Mouse (Mus musculus): ENCODE data around the gene Coa3.

Coa3 gene

DNA sequence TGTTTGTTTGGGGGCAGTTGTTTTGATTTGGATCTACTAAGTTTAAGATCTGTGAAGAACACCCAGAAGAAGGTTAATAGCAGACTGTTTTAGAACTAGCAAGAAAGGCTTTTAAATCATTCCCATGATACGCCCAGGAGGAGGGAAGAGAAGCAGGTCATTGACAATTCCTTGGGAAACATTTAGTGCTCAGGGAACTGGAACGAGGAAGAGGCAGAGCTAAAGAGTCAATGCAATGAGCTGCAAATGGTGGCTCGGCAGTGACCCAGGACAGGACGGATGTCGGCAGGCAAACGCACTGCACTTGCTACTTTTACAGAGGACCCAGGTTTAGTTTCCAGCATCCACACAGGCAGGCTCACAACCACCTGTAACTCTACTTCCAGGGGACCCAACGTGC lies 1.9 kb upstream of the Coa3 start:
- no peak for DNase-seq

DNA sequence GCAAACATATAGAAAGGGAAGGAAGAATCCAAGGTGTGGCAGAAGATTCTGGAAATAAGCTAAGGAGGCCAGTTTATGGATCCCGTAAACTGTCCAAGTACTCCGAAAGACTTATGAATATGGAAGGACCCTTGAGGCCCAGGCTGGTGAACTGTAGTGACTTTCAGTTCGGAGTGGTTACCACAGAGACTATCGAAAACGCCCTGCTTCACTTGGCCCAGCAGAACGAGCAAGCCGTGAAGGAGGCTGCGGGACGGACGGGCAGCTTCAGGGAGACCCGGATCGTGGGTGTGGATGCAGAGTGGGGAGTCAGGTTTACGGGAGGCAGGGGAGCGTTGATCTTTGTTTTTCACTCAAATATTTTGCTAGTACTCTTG lies 267 bp upstream of the Coa3 start:
- DNase-seq = no peak

DNA sequence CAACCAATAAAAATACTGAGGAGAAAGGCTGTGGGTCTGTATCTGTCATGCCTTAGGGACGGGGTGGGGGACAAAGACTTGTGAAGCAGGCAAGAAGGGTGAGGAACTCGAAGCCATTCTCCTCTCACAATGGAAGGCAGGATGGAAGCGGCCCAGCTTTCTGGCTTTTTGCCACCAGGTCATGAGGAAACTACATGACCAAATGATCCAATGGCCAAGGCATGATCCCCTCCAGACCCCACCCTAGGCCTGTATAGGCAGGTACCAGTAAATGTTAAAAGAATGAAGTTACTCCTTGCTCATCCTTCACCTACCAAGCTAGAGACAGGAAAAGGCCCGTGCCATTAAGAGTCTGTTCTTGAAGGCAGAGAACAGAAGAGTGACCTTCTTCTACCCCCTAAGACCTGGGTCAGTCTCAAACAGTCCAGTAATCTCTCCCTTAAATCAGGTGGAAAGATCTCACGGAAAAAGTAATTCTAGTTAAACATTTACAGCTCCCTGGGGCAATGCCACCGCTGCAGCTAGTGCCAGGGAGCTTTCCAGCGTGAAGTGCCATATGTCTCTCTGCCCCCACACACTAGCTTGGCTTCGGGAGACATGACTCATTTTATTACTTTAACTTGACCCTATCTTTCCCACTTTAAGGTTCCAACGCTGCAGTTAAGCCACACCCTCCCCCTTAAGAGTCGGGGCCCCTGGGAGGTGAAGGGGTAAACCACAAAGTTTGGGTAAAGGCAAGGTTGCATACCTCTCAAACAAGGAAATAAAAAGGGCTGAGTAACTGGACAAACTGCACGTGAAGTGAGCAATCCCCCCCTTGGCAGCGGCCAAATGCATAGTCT lies 1.3 kb downstream of the Coa3 start:
- DNase-seq = no peak

DNA sequence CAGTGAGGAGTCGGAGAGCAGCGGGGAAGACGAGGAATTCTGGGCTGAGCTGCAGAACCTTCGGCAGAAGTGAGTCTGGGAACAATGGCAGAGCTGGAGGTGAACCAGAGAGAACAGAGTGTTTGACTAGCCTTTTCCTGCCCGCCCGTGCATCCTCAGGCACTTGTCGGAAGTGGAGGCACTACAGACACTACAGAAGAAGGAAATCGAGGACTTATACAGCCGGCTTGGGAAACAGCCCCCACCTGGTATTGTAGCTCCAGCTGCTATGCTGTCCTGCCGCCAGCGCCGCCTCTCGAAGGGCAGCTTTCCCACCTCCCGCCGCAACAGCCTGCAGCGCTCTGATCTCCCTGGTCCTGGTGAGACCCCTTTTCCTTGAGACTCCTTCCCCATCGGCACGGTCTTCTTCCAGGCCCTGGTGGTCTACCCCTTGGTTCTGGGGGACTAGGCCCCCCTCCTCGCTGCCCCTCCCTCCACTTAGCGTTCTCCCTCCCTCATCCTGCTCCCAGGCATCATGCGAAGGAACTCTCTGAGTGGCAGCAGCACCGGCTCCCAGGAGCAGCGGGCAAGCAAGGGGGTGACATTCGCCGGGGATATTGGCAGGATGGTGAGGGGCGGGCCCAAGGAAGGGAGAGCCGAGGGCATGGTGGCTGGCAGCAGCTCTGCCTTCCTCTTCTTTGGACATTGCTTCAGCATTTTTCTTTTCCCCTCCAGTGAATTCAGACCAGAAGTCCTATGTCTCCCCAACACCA lies 2.4 kb downstream of the Coa3 start:
- DNase-seq = no peak

DNA sequence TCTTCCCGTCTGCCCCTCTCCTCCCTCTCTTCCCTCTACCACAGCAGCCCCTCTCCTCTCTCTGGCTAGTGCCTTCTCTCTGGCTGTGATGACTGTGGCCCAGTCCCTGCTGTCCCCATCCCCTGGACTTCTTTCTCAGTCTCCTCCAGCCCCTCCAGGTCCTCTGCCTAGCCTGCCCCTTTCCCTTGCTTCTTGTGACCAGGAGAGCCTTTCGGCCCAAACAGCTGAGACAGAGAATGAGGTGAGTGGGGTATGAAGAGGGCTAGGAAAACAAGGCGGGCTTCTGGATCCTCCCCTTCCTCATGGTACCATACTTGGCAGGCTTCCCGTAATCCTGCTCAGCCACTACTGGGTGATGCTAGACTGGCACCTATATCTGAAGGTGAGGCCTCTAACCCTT lies 3.6 kb downstream of the Coa3 start:
- DNase-seq = no peak

DNA sequence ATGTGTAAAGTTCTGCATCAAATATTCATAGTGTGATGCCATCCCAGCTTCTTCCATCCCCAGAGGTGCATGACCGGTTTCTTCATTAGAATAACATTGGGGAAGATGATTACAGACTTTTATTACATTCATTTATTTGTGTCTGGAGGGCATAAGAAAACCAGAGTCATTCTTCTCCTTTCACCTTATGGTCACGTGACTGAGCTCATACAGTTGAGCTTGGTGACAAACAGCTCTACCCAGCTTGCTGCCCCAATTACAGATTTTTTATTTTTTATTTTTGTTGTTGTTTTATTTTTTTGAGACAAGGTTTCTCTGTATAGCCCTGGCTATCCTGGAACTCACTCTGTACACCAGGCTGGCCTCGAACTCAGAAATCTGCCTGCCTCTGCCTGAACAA lies 6.5 kb downstream of the Coa3 start:
- DNase-seq = no peak

DNA sequence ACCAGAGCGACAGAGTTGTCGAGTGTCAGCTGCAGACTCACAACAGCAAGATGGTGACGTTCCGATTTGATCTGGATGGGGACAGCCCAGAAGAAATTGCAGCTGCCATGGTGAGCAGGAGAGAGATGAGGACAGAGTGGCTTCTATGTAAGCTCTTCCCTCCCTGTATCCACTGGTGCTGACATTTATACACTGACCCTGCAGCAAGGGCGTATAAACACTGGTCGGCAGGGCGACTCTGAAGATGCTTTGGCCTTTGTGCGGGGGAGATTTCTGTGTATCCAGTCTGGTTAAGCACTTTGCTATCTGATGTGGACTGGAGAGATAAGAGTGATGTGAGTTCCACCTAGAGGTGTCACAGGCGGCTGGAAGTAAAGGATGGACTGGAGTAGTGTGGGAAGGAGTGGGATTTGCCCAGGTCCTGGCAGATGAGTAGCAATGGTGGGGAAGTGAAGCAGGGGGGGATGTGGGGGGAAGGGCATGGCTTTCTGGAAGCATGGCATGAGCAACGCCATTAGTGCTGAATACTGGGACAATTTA lies 9.3 kb downstream of the Coa3 start:
- DNase-seq = no peak

DNA sequence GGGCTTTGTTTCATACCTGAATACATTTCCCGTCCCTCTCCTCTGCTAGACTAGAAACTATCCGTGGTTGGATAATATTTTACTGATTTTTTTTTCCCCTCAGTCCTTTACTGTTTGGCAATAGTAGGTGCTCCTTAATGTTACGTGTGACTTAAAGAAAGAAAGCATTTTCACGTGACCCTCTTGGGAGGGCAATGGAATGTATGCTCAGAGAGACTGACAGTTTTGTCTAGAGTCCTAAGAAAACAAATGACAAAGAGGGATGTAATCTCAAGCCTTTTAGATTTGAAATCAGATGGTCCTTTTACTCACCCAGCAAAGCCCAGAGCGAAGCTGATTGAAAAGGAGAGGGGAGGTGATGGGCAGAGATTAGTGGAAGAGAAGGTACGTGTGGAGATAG lies 13.0 kb downstream of the Coa3 start:
- no peak for DNase-seq

DNA sequence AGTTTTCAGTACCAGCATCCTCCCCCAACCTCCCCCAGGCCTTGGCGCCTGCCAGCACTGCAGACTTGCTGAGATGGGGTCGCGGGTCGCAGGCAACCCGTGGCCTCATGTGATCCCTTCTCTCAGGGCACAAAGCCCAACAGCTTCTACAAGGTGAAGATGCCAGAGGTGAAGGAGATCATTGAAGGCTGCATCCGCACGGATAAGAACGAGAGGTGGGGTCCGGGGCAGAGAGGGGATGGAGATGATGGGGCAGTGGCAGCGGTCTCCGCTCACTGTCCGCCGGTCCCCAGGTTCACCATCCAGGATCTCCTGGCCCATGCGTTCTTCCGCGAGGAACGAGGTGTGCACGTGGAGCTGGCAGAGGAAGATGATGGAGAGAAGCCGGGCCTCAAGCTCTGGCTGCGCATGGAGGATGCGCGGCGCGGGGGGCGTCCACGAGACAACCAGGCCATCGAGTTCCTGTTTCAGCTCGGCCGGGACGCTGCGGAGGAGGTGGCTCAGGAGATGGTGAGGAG lies 13.9 kb downstream of the Coa3 start:
- no peak for DNase-seq

DNA sequence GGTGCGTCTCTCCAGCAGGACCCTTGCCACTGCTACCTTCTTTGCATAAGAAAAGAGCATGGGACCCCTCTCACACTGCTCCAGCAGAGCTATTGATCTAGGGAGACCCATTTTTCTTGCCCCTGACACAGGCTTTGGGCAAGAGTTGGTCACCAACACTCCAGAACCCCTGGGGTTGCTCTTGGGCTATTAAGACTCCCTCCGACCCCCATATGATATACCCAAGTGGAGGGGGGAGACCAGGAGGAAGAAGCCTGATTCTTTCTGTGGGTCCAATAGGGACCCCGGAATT lies 15.0 kb downstream of the Coa3 start:
- no peak for DNase-seq

DNA sequence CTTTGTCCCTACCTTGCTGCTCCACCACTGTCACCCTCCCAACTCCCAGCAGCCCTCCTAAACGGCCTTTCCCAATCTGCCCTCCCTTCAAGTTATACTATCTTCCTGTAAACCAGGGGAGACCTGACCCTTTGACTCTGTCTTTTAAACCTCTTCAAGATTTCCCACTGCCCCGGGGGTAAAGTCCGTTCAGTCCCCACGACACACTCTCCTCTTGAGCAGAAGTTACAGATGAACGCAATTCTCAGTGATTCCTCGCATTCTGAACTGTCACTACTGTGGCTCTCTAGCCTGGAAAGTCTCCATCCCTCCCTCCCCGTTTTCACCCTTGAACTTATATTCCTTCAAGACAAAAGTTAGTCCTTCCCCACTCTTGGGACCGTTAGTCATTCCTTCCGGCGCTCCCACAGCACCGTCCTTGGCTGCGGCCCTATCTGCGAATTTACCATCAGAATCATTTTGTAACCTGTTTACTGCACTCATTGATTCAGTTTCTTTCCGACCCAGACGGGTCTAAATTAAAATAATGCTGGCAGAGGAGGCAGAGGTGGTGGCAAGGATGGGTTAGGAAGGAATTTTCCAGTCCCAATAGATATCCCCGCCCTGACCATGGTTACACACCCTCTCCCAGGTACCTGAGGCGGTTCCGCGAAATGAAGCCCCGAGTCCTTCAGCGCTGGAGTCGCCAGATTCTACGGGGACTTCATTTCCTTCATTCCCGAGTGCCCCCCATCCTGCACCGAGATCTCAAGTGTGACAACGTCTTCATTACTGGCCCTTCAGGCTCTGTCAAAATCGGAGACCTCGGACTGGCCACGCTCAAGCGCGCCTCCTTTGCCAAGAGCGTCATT lies 15.6 kb downstream of the Coa3 start:
- DNase-seq = no peak

DNA sequence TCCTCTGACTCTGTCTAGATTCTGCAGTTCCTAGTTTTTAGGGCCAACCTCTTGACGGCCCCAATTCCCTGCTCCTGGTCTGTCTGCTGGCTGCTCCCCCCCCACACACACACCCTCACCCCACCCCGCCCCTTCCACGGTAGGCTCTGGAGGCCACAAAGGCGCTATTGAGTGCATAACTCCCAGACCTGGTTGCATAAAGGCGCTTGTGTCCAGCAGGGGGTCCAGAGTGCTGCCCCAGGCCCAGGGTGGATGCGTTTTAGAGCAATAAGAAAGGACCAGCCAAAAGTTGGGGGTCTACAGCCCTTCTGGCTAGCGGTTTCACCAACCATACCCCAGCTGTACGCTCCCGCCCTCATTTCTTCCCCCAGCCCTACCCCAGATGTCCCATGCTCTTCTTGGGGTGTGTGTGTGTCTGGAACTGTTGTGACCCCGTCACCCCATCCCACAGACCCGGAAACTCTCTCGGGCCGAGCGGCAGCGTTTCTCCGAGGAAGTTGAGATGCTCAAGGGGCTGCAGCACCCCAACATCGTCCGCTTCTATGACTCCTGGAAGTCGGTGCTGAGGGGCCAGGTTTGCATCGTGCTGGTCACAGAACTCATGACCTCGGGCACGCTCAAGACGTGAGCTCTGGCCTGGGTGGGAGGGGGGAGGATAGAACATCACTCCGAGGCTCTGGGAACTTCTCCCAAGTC lies 16.5 kb downstream of the Coa3 start:
- DNase-seq = no peak

DNA sequence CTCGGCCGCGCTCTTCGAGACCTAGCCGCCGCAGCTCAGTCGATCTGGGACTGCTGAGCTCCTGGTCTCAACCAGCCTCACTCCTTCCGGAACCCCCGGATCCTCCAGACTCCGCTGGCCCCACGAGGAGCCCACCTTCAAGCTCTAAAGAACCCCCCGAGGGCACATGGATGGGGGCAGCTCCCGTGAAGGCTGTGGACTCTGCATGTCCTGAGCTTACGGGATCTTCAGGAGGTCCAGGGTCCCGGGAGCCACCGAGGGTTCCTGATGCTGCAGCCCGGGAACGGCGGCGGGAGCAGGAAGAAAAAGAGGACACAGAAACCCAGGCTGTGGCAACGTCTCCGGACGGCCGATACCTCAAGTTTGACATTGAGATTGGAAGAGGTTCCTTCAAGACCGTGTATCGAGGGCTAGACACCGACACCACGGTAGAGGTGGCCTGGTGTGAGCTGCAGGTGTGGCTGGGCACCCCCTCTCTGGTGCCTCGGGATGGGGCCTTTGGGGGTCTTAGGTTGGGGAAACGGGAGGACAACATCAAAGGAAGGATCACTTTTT lies 18.0 kb downstream of the Coa3 start:
- no peak for DNase-seq

DNA sequence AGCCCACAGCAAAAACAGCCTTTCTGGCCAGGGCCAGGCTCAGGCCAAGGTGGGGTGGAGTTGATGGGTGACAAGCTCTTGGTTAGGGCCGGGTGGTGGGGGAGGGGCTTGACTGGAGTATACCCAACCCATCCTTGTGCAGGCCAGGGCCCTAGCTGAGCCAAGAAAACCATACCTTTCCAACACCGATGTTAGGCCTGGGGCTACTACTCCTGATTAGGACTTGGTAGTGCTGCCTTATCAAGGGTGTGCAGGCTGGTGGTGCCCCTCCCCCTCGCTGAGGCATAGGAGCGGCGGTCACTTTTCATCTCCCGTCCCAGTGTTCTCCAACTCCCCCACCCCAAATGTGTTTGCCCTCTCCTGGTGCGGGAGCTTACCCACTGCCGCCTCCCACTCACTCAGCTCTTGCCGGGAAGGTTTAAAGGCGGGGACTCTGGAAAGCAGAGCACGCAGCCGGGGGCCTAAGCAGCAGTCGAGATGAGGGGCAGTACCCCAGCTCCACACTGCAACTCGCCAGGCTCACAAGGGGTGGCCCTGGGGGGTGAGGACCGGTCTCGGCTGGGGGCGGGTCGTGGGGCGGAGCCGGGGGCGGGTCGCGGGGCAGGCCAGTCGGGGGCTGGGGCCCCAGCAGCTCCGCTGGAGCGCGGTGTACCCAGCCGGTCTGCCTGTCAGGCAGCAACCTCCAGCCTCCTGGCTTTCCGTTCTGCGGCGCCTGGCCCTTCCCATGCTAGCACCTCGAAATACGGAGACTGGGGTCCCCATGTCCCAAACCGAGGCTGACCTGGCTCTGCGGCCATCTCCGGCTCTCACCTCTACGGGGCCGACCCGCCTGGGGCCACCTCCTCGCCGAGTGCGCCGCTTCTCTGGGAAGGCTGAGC lies 18.7 kb downstream of the Coa3 start, which contains the start of gene Wnk4:
Gene Wnk4 (plus strand): TSS at position 620 of the 878 bp plus-strand sequence.
- DNase-seq = no peak

DNA sequence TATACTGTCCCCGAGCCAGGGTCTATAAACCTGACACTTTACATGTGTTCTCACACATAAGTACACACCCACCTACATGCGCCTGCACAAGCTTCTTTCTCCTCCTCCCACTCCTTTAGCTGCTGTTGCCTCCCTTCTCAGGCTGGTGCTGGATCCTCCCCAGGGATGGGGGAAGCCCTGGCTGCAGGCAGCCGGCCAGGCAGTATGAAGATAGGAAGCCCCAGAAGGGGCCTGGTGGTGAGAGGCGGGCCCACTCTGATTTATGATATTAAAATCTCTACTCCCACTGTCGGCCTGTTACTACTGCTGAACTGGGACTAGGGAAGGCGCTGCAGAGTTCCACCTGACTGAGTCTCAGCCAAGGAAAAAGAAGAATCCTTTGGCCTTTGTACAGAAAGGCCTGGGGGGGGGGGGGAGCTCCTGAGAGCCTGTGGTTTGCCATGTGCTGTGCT lies 19.6 kb downstream of the Coa3 start:
- DNase-seq = no peak

DNA sequence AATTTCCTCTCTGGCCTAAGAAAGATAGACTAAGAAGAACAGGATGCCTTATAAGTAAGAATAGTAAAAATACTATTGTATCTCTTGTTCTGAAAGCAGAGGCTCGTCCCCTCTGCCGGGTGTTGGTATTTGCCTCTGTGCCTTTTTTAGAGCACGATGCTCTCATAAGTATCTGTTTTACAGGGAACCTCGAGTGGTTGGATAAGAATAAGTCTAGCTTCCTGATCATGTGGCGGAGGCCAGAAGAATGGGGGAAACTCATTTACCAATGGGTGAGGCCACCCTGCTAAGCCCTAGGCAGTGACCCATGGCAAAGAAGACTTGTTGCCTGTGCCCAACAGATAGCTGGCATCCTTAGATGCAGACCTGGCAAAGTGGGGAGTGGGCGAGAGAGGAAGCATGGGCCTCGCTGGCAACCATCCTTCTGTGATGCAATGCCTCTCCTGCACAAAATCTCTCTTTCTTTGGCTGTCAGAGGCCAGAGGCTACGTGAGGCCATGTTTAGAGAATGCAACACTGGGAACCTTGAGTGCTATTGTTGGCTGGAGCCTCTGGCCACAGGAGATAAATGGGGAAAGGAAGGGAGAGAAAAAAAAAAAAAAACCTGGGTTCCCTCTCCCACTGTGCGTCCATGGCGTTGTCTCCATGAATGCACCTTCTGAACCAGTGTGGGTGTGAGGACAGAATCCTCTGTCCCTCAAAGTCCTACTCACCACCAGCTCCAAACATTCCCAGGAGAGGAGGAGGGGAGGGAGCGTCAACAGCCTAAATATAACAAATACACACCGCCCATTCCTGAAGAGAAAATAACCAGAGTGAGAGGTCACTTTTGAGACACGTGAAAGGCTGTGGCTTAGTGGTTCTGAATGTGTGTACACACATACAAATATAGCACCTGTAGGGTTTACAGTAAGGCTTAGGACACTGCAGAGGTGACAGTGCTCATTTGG lies 22.8 kb downstream of the Coa3 start:
- DNase-seq = no peak

DNA sequence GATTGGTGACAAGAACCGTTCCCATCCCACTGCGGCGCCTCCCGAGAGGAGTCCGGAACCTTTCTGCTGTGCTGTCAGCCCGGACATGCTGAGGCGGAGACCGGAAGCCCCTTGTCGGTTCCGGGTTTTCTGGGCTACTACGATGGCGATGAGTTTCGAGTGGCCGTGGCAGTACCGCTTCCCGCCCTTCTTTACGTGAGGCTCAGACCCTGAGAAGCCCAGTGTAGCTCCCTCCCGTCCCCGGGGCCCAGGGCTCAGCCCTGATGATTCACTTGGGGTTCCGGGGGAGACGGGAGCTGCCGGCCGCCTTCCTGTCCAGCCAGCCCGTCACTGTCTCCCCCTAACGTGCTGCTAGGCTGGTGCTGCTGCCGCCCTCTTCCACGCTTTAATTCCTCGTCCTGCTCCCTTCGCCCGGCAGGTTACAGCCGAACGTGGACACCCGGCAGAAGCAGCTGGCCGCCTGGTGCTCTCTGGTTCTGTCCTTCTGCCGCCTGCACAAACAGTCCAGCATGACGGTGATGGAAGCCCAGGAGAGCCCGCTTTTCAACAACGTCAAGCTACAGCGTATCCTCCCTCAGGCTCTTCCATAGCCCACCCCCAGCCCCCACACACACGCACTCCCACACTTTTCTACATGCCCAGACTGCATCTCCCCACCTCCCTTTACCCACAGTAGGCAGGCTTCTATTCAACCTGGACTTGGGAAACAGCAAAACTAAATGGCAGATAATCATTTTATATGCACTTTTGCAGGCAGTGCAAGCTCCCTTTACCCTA lies 25.1 kb downstream of the Coa3 start, which contains the start of gene Vps25:
Gene Vps25 (plus strand): TSS at position 95 of the 777 bp plus-strand sequence.
- peak; percentile 81 for DNase-seq

DNA sequence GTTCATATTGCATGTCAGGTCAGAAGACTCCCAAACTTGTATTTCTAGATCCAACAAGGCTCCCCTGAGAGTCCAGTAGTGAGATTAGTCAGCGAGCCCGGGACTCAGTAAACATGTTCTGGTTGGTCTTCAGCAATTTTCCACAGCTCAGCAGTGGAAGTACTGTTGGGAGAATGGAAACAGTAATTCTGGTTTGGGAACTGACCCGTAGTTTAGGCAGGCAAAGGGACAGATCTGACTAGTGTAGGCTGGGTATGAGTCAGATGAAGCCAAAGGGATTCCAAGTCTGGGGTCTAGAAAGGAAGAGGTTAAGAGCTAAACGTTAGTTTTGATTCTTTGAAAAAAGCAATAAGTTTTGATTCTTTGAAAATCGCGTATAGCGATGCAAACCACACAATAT lies 26.0 kb downstream of the Coa3 start:
- no peak for DNase-seq

DNA sequence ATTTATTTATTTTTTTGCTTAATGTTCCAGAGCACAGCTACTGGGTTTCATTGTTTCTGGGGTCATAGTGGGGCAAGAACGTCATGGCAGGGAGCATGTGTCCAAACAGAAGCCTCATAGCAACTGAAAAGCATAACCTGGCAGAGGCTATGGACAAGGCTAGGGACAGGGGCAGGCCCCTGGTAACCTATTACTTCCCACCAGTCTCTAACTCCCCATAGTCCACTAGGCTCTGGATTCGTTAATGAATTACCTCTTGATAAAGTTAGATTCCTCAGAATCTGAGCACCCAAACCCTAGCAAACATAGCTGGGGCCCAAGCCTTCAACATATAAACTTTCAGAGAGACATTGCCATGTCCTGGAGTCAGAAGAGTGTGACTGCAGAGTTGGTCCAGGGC lies 27.9 kb downstream of the Coa3 start:
- no peak for DNase-seq
